Mouse (Mus musculus) heart, postnatal 0 days (tissue): ENCODE data around the gene Dpy19l1.

Experiments used
- CTCF ChIP-seq: IDR thresholded peaks from 2 replicates; pipeline ENCODE4 v1.5.1; 2016; ENCODE audit warnings: antibody characterized with exemption, control low read depth, low read depth
- EP300 ChIP-seq: IDR thresholded peaks from 2 replicates; pipeline ENCODE4 v1.6.1; 2016; ENCODE audit warnings: antibody characterized with exemption, low read depth

DNA sequence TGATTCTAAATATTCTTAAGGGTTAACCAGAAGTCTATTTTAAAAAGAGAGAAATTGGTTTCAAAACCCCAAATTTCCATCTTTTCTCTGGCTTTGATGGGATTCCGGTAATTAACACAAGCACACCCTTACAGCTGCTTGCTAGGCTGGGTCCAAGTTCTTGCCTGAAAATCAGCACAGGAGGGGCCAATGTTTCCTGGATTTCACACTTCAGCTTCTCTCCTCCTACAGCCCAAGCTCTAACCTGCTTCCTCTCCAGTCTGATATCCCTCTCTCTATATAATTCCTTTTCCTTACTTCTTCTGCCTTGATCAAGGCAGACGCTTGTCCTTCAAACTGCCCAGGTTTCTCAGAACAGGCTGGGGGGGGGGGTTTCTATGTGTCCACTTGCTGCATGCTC lies 6.7 kb downstream of the Dpy19l1 start:
- TF ChIP-seq CTCF: no peak
- no peak for TF ChIP-seq EP300
